Mouse (Mus musculus): ENCODE measurements around the gene Zfp90. TPM values are rescaled to one million over a fixed set of nuclear protein-coding genes. Genes with fewer than 3 reads are reported as not detected.
"Not testable (repeated sequence)": the region's sequence is repeated elsewhere in the genome, so short reads cannot be mapped to it uniquely, and the experiment has no call there.

Gene Zfp90
- total RNA-seq, 2 experiments from 2014 or later, result 39.3 to 39.8 TPM

- intact Hi-C loops (cut with DNase I), result loop anchor here (5.0 kb wide), 1 partner anchor 215 kb away; no protein-coding TSS in a partner anchor
- not testable (repeated sequence) for DNase-seq
Observed at GRCm38 (mm10) chr8:106431952-106432351, 16.8 kb downstream of the Zfp90 start.

DNA sequence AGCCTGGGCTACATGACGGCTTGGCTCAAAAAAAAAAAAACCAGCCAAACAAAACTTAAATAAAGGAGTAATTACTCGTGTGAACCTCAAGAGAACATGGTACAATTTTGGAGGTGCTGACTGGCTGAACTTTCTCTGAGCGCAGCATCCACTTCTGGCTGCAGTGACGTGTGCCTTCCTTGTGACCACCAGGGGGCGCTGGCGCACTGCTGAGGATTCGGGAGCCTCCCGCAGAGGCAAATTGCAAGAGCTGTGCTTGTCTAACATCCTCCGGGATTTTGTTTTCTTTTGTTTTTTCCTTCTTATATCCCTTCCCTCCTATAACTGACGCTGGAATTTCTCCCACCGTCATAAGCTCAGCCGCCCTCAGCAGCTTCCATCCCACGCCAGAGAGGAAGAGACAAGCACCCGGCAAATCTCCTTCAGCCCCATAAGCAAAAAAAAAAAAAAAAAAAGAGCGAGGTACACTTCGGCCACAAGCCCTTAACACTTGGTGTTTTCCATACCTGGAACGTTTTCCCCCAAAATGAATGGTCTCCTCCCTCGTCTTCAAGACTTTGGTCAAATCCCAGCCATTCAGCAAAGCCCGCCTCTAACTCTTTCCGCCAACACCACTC is 17.9 kb downstream of the Zfp90 start:
- intact Hi-C loops (cut with DNase I), result loop anchor here (5.0 kb wide), 1 partner anchor 214 kb away; no protein-coding TSS in a partner anchor
- peak; percentile 88 for DNase-seq

DNA sequence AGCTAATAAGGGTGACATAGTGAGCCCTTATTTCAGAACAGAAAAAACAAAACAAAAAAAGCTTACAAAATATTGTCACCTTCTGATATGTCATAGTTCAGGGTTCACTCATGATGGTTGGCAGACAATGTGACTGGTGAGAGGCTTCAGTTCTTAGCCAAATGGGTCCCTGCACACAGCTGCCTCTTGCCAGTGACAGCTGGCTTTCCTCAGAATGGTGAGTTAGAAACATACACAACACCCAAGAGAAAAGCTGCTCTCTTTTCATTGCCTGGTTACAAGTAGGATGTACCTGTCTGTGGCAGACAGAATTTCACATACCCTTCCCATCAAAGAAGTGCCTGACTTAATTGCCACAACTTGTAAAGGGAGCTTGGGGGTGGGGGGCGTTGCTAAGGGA is 18.5 kb downstream of the Zfp90 start:
- no peak for DNase-seq
- intact Hi-C loops (cut with DNase I), result loop anchor here (5.0 kb wide), 1 partner anchor 214 kb away; no protein-coding TSS in a partner anchor

DNA sequence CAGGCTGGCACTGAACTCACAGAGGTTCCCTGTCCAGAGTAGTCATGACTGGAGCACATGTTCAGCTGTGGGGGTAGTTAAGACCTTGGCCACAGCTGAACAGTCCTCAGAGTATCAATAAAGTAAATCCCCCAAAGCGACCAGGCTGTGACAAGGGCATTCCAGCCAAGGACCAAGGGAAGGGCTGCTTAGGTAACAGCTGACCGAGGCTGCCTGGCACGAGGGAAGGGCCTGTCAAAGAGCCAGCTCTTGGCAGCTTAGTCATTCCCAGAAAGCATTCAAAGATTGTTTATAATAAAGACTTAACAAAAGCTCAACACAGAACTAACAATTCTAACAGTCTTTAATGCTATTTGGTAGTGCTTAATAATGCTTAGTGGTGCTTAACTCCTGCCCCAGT is 22.7 kb downstream of the Zfp90 start:
- peak; percentile 50 for DNase-seq
- intact Hi-C loops (cut with DNase I), result no loop called here

GRCm38 (mm10) chr8:106440146-106440545 is 25.0 kb downstream of the Zfp90 start:
- DNase-seq, result no peak
- intact Hi-C loops (cut with DNase I), result no loop called here

DNA sequence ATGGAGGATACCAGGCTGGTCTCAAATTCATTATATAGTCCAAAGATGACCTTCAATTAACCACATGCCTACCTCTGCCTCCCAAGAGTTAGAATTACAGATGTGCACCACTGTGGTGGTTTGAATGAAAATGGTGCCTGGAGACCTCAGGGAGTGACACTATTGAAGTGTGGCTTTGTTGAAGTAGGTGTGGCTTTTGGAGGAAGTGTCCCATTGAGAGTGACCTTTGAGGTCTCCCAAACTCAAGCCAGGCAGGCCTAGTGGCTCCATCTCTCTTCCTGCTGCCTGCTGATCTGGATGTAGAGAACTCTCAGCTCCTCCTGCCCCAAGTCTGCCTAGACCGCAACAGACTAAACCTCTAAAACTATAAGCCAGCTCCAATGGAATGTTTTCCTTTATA is 27.6 kb downstream of the Zfp90 start:
- DNase-seq, result no peak
- intact Hi-C loops (cut with DNase I), result no loop called here

DNA sequence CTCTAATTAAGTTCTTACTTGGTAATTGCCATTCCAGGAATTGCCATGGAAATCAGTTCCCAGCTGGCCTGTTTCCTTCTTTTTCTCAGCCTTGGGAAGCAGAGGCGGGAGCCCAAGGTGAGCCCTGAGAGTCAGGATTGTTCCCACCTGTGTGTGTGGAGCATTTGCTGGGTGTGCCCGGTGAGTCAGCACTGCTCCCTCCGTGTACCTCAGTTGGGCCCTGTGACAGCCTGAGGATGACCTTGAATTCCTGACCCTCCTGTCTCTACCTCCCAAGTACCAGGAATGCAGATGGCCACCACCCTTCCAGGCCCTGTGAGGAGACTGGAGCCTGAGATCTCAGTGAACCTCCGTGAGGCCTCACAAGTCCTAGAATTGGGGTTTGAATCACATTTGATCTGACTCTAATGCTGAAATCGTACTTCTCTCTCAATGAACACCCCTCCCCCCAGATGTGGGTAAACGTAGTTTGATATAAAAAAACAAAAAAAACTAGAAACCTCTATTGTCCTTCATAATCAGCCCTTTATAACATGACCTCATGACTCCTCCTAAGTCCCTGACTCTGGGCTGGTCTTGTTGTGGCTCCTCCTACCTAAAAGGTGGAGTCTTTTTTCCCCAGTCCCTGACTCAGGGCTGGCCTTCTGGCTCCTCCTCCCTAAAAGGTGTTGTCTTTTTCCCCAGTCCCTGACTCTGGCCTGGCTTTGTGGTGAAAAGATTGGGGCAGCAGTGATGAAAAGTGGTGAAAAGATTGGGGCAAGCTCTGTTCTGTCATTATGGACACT is 36.4 kb downstream of the Zfp90 start:
- intact Hi-C loops (cut with DNase I), result no loop called here
- no peak for DNase-seq

DNA sequence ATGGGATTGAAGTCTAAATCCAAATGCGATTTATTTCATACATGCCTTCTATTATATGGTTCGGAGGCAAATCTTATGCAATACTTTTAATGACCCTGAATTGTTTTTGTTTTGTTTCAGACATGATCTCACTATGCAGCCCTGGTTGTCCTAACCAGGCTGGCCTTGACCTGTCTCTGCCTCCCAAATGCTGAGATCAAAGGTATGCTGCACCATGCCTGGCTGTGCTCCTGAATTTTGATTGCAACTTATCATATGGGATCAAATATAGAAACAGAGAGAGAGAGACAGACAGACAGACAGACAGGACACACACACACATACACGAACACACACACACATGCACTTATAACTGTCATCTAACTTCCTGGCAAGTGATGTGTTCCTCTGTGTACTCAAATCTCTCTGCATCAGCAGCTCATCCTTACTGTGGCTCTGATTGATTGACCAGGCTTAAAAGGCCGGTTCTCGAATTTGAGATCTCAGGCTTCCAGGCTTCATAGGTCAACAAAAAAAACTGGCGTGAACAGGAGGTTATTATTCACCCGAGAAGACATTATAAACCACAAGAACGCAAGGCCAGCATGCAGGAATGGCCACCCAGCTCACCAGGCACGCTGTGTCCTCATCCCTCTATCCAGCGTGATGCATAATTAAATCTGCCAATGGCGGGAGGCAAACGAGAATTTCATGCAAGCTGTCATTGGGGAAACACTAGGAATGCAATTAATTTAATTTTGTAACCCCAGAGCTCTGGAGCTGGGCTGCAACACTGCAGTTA is 37.8 kb downstream of the Zfp90 start:
- DNase-seq, result no peak
- intact Hi-C loops (cut with DNase I), result no loop called here

DNA sequence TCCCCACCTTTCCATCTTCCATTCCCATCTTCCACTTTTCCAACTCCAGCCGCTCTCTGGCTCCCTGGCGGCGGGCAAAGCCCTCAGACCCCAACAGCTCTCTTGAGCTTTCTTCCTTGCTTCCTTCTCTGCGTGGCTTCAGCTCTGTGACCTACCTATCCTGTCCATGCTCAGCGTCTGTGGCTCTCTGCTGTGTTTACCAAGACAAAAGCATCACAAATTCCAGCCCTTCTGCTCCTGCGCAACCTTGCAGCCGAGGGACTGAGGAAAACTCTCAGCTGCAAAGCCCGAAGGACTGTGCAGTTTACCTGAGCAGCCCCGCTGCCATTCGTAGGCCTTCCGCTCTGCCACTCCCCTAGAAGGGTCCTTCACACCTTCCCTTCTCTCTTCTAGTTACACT is 38.9 kb downstream of the Zfp90 start:
- no peak for DNase-seq
- intact Hi-C loops (cut with DNase I), result no loop called here

GRCm38 (mm10) chr8:106462131-106462530 is 47.0 kb downstream of the Zfp90 start:
- DNase-seq, result no peak
- intact Hi-C loops (cut with DNase I), result no loop called here

- intact Hi-C loops (cut with DNase I), result no loop called here
Observed at GRCm38 (mm10) chr8:106463795-106464194, 48.7 kb downstream of the Zfp90 start.

DNA sequence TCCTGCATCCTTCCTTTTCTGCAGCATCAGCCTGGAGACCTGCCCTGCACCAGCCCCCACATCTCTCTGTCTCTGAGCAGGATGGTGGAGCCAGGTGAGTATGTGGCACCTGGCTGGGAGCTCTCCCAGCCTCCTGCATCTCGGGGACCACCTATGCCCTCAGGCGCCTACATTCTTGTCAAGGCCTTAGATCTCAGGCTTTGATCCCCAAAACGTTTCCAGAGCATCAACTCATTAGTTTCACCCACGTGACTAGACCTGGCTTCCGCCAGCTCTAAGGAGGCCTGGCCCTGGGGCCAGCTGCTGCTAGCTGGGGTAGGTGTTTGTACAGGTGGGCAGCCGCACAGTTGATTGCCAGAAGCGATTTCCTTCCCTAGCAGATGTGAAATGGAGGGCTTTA is 54.4 kb downstream of the Zfp90 start:
- DNase-seq, result no peak
- intact Hi-C loops (cut with DNase I), result no loop called here

More at GRCm38 (mm10) chr8:106463795-106464194, 48.7 kb downstream of the Zfp90 start:
- no peak for DNase-seq

DNA sequence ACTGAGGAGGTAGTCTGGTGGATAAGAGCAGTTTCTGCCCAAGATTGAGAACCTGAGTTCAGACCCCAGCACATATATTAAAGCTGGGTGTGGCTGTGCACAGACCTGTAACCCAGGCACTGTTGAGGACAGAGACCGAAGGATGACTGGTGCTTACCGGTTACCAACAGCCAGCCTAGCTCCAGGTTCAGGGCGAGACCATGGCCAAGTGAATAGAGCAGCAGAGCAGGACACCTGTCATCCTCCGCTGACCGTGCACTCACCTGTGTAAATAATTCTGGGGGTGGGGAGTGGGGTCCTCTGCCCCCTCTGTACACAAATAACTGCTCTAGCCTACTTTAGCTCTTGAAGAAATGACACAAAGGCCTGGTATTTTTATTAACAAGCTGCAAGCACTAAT is 58.9 kb downstream of the Zfp90 start:
- no peak for DNase-seq
- intact Hi-C loops (cut with DNase I), result no loop called here

Other genes starting within 250 kb of the Zfp90 start
- gene Slc7a6, start 246.5 kb upstream of the Zfp90 start, total RNA-seq (2021), result 10 to 100 TPM; 34.6 to 35.0 TPM
- 10 to 100 TPM; 34.7 to 37.0 TPM for gene Slc7a6os, start 204.4 kb upstream of the Zfp90 start, total RNA-seq (2021)
- gene Prmt7, start 204.4 kb upstream of the Zfp90 start, total RNA-seq (2021), result 10 to 100 TPM; 45.7 to 49.5 TPM
- gene Smpd3, start 77.3 kb upstream of the Zfp90 start, total RNA-seq (2021), result 100 to 1,000 TPM; 152 to 158 TPM
- not detected for gene 6030452D12Rik, start 85.2 kb downstream of the Zfp90 start, total RNA-seq (2021)
- gene Cdh3, start 95.6 kb downstream of the Zfp90 start, total RNA-seq (2021), result under 1 TPM; 0.28 to 0.46 TPM
- gene Gm10073, start 158.1 kb downstream of the Zfp90 start, total RNA-seq (2021), result 100 to 1,000 TPM; 117 to 133 TPM
- 1 to 10 TPM; 4.1 to 4.2 TPM for gene Cdh1, start 188.0 kb downstream of the Zfp90 start, total RNA-seq (2021)

Data from left cerebral cortex, postnatal 4 days (tissue).